Mouse (Mus musculus): Measurements from ENCODE around the gene Manba.
"Not testable (repeated sequence)": the region's sequence is repeated elsewhere in the genome, so short reads cannot be mapped to it uniquely, and the experiment has no call there.

DNA sequence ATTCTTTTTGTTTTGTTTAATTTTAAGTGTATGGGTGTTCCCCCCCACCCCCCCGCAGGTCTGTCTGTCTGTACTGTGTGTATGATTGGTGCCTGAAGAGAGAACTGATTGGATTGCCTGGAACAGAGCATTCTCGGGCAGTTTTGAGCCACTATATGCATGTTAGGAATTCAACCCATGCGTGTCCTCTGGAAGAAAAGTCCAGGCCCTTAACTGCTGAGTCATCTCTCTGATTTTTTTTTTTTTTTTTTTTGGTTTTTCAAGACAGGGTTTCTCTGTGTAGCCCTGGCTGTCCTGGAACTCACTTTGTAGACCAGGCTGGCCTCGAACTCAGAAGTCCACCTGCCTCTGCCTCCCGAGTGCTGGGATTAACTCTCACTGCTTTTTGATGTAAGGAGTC, 6.3 kb upstream of the Manba start:
- TF ChIP-seq CTCF, EP300 (IDR thresholded peaks at IDR 0.05; ENCODE audit: low read depth): not testable (repeated sequence)
